Mouse (Mus musculus): Measurements from ENCODE around the gene Pml. TPM values are rescaled to one million over a fixed set of nuclear protein-coding genes. Genes with fewer than 3 reads are reported as not detected.

Gene Pml
- polyA plus RNA-seq, 1 experiment: 24.3 TPM

DNA sequence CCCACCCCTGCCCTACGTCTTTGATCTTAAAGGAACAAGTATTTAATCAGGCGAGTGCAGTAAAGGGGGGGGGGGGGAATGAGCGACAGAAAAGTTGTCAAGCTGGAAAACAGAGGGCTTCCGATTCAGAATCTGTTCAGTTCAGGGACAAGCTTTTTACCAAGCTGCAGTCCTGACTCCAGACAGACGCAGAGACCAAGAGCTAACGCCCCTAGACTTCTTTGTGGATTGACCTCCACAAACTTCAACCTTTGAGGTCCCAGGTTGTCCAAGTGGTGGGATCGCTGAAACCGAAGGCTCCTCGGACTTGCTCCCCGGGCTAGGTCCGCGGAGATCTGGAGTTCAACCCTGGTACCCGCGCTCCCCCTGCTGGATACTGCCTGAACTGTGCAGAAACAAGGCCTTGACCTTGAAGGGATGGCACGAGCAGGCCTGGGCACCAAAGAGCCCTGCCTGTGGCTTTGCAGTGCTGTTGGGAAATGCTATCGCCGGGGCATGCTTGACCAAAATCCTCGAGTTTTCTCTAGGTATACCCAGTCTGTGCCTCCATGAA lies 45.1 kb downstream of the Pml start:
- Histone ChIP-seq H3K36me3 (ENCODE audit: control insufficient read depth, insufficient read depth) (no peaks in the 10 kb centered on the region), H3ac (ENCODE audit: control insufficient read depth, insufficient read length, low read depth) (no peak overlapping the region), H3K79me3 (ENCODE audit: low read depth) (no peaks in the 10 kb centered on the region), H3K79me2 (ENCODE audit: control insufficient read depth, insufficient read depth) (no peaks in the 10 kb centered on the region), H3K27me3 (ENCODE audit: control insufficient read depth, insufficient read depth, insufficient read length) (peaks cover 7% of the 10 kb centered on the region), H3K4me3 (ENCODE audit: insufficient read depth, poor library complexity, severe bottlenecking) (no peak overlapping the region)
- no peak for TF ChIP-seq MAX (IDR thresholded peaks at IDR 0.05)
- TF ChIP-seq CTCF (IDR thresholded peaks at IDR 0.05; ENCODE audit: control insufficient read depth, insufficient read depth, insufficient read length): peak; percentile 94

- H3K27me3 ChIP-seq (ENCODE audit: control insufficient read depth, insufficient read depth, insufficient read length): peaks cover 12% of the 10 kb centered on the region
- H3ac ChIP-seq (ENCODE audit: control insufficient read depth, insufficient read length, low read depth): no peak within 1 kb of the TSS
- no peaks in the 10 kb centered on the region for H3K36me3 ChIP-seq (ENCODE audit: control insufficient read depth, insufficient read depth)
- no peaks in the 10 kb centered on the region for H3K79me2 ChIP-seq (ENCODE audit: control insufficient read depth, insufficient read depth)
- H3K4me3 ChIP-seq (ENCODE audit: insufficient read depth, poor library complexity, severe bottlenecking): no peak within 1 kb of the TSS
- peak; percentile 5 for TF ChIP-seq CTCF (IDR thresholded peaks at IDR 0.05; ENCODE audit: control insufficient read depth, insufficient read depth, insufficient read length)
- TF ChIP-seq MYOD1 (IDR thresholded peaks at IDR 0.05; ENCODE audit: control insufficient read depth, insufficient read length, low read depth): no peak
- no peaks in the 10 kb centered on the region for H3K79me3 ChIP-seq (ENCODE audit: low read depth)
These were observed 45.8 kb downstream of the Pml start, which contains the start of the genes Islr and Islr2 for GRCm38 (mm10) chr9:58203516-58204447. Islr (minus strand) TSS chr9:58204306. Islr2 (minus strand) TSS chr9:58204319.

- Histone ChIP-seq H3ac (ENCODE audit: control insufficient read depth, insufficient read length, low read depth) (no peak overlapping the region), H3K36me3 (ENCODE audit: control insufficient read depth, insufficient read depth) (no peaks in the 10 kb centered on the region), H3K27me3 (ENCODE audit: control insufficient read depth, insufficient read depth, insufficient read length) (peaks cover 20% of the 10 kb centered on the region), H3K79me3 (ENCODE audit: low read depth) (no peaks in the 10 kb centered on the region), H3K4me3 (ENCODE audit: insufficient read depth, poor library complexity, severe bottlenecking) (no peak overlapping the region), H3K79me2 (ENCODE audit: control insufficient read depth, insufficient read depth) (no peaks in the 10 kb centered on the region)
- TF ChIP-seq MYOD1 (IDR thresholded peaks at IDR 0.05; ENCODE audit: control insufficient read depth, insufficient read length, low read depth): no peak
These were observed 46.7 kb downstream of the Pml start for GRCm38 (mm10) chr9:58202676-58203453.

DNA sequence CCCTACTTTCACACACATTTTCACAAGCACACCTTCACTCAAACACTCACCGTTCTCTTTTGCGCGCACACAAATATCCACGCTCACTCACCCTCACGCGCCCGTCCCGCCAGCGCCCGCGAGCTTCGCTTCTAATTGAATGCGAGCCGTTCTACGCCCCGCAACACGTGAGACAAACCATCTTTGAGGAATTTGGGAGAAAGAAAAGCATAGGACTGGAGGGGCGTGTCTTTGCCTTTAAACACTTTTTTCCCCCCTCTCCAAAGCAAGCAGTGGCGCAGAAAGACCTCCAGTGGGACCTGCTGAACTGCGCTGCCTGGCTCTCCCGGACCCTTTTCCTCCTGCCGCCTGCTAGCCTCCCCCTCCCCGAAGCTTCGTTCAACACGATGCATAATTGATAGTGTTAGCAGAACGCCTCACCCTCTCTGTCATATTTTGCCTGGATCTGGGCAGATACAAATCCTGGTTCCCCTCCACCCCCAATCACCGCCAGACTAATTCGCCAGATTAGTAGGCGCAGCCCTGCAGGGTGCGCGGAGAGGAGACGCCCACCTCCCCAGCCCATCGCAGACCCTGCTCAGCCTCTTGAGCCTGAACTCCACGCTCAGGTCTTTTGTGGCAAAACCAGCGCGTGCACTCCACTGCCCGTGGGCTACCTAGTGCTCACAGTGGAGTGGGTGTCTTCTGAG lies 47.6 kb downstream of the Pml start:
- Histone ChIP-seq H3ac (ENCODE audit: control insufficient read depth, insufficient read length, low read depth) (no peak overlapping the region), H3K4me3 (ENCODE audit: insufficient read depth, poor library complexity, severe bottlenecking) (no peak overlapping the region), H3K27me3 (ENCODE audit: control insufficient read depth, insufficient read depth, insufficient read length) (peaks cover 20% of the 10 kb centered on the region), H3K79me2 (ENCODE audit: control insufficient read depth, insufficient read depth) (no peaks in the 10 kb centered on the region), H3K79me3 (ENCODE audit: low read depth) (no peaks in the 10 kb centered on the region), H3K36me3 (ENCODE audit: control insufficient read depth, insufficient read depth) (no peaks in the 10 kb centered on the region)
- no peak for TF ChIP-seq FOSL1 (IDR thresholded peaks at IDR 0.05; ENCODE audit: insufficient read depth, low read length, poor library complexity, severe bottlenecking)
- no peak for TF ChIP-seq CEBPB (IDR thresholded peaks at IDR 0.05; ENCODE audit: low read depth)
- no peak for TF ChIP-seq MAX (IDR thresholded peaks at IDR 0.05)
- no peak for TF ChIP-seq MYOD1 (IDR thresholded peaks at IDR 0.05; ENCODE audit: control insufficient read depth, insufficient read length, low read depth)
- no peak for TF ChIP-seq MYOG (IDR thresholded peaks at IDR 0.05; ENCODE audit: control insufficient read depth, extremely low read depth, insufficient read length)
- TF ChIP-seq CTCF (IDR thresholded peaks at IDR 0.05; ENCODE audit: control insufficient read depth, insufficient read depth, insufficient read length): no peak
- TF ChIP-seq USF1 (IDR thresholded peaks at IDR 0.05; ENCODE audit: low read depth): no peak

- H3K36me3 ChIP-seq (ENCODE audit: control insufficient read depth, insufficient read depth): no peaks in the 10 kb centered on the region
- no peak overlapping the region for H3K4me3 ChIP-seq (ENCODE audit: insufficient read depth, poor library complexity, severe bottlenecking)
- H3K27me3 ChIP-seq (ENCODE audit: control insufficient read depth, insufficient read depth, insufficient read length): peaks cover 20% of the 10 kb centered on the region
- H3K79me3 ChIP-seq (ENCODE audit: low read depth): no peaks in the 10 kb centered on the region
- no peak for TF ChIP-seq MAX (IDR thresholded peaks at IDR 0.05)
- TF ChIP-seq USF1 (IDR thresholded peaks at IDR 0.05; ENCODE audit: low read depth): no peak
- TF ChIP-seq MYOD1 (IDR thresholded peaks at IDR 0.05; ENCODE audit: control insufficient read depth, insufficient read length, low read depth): no peak
- TF ChIP-seq CTCF (IDR thresholded peaks at IDR 0.05; ENCODE audit: control insufficient read depth, insufficient read depth, insufficient read length): no peak
- TF ChIP-seq FOSL1 (IDR thresholded peaks at IDR 0.05; ENCODE audit: insufficient read depth, low read length, poor library complexity, severe bottlenecking): no peak
- TF ChIP-seq CEBPB (IDR thresholded peaks at IDR 0.05; ENCODE audit: low read depth): no peak
- TF ChIP-seq MYOG (IDR thresholded peaks at IDR 0.05; ENCODE audit: control insufficient read depth, extremely low read depth, insufficient read length): no peak
- no peaks in the 10 kb centered on the region for H3K79me2 ChIP-seq (ENCODE audit: control insufficient read depth, insufficient read depth)
- H3ac ChIP-seq (ENCODE audit: control insufficient read depth, insufficient read length, low read depth): no peak overlapping the region
These were observed 48.3 kb downstream of the Pml start for GRCm38 (mm10) chr9:58201091-58201842.
